8 mouse cellular contexts compared by ENCODE assay signal in genomic region chr7:73596866-73597840, GRCm38 (mm10). TPM values are rescaled to one million over a fixed set of nuclear protein-coding genes. Genes with fewer than 3 reads are reported as not detected.
A peak's percentile ranks its signal among the peaks of the same experiment; 100 is the strongest.
DNase-seq lines count a peak whose midpoint lies in the region; ATAC-seq lines count a peak whose summit lies in the region.

No protein-coding gene starts in this region.

- H3K4me3 ChIP-seq in heart, embryonic 12.5 days: no peak overlapping the region
- 0 out of 2 replicates have a peak overlapping the region, but pooled peaks have one; percentile 2 for H3K4me3 ChIP-seq in limb, embryonic 13.5 days

- no peaks in the 10 kb centered on the region for H3K36me3 ChIP-seq in heart, embryonic 12.5 days
- no peaks in the 10 kb centered on the region for H3K36me3 ChIP-seq in limb, embryonic 13.5 days

- ATAC-seq in heart, embryonic 12.5 days (ENCODE audit: insufficient number of reproducible peaks, low FRiP score): no peak
- no peak for ATAC-seq in limb, embryonic 13.5 days (ENCODE audit: low FRiP score, low read depth)

- peaks cover 7% of the 10 kb centered on the region for H3K9me3 ChIP-seq in heart, embryonic 12.5 days (replicated peaks)
- peaks cover 6% of the 10 kb centered on the region; the same call in 1 of the 2 replicates for H3K9me3 ChIP-seq in limb, embryonic 13.5 days

- peaks cover 39% of the 10 kb centered on the region for H3K4me1 ChIP-seq in heart, embryonic 12.5 days (replicated peaks)
- peaks cover 39% of the 10 kb centered on the region for H3K4me1 ChIP-seq in limb, embryonic 13.5 days

- H3K27me3 ChIP-seq in heart, embryonic 12.5 days (replicated peaks): no peaks in the 10 kb centered on the region
- no peaks in the 10 kb centered on the region for H3K27me3 ChIP-seq in limb, embryonic 13.5 days

- H3K27ac ChIP-seq in heart, embryonic 12.5 days (ENCODE audit: poor library complexity, severe bottlenecking): peak overlapping the region; percentile 96
- peak overlapping the region; percentile 97 for H3K27ac ChIP-seq in limb, embryonic 13.5 days

- WGBS in heart, embryonic 12.5 days: 60% methylated on average over 11 of the region's 11 CpGs
- 31% methylated on average over 11 of the region's 11 CpGs for WGBS in limb, embryonic 13.5 days

- no peak for DNase-seq in heart, adult 9 months (ENCODE audit: low spot score in 2 of 2)
- peak; percentile 48 for DNase-seq in thymus, postnatal 25 days
- no peak for DNase-seq in thymus, adult 18-20 months
- DNase-seq in right cerebral cortex, adult 2 months (ENCODE audit: low spot score in 2 of 2): no peak
- no peak for DNase-seq in cerebellum, adult 18-20 months
- DNase-seq in kidney, adult 9 months: no peak

- peak overlapping the region; percentile 66; the same call in 1 of the 2 replicates for H3K4me2 ChIP-seq in heart, embryonic 12.5 days
- H3K4me2 ChIP-seq in limb, embryonic 13.5 days (replicated peaks): peak overlapping the region; percentile 63

- H3K9ac ChIP-seq in heart, embryonic 12.5 days: no peak overlapping the region
- no peak overlapping the region for H3K9ac ChIP-seq in limb, embryonic 13.5 days

RNA-seq across cellular contexts. Expression of gene Chd2, which starts 55.5 kb away (rescaled TPM):
- 48.5 and 50.4 TPM in 2 replicates for polyA plus RNA-seq in heart, embryonic 12.5 days (2016; fragmentation: Nextera tagmentation; extraction: Ambion mirVana)
- polyA plus RNA-seq in limb, embryonic 13.5 days (2015; fragmentation: Nextera tagmentation; extraction: Ambion mirVana): 62.5 and 66.3 TPM in 2 replicates
